Mouse (Mus musculus) bone marrow macrophage, adult 2 months (primary cell): Measurements from ENCODE around the gene Acap1. TPM values are rescaled to one million over a fixed set of nuclear protein-coding genes. Genes with fewer than 3 reads are reported as not detected.

Experiments
- H3K27ac ChIP-seq: 2 replicates; pipeline ENCODE4 v1.5.1; 2012; ENCODE audit warnings: low read depth, low read length; ENCODE audit not compliant: insufficient read depth
- H3K4me1 ChIP-seq: 2 replicates; pipeline ENCODE4 v1.6.1; 2012; ENCODE audit warnings: low read length; ENCODE audit not compliant: control insufficient read depth, insufficient read depth
- H3K4me3 ChIP-seq: 2 replicates; pipeline ENCODE4 v1.5.1; 2012; ENCODE audit warnings: mild to moderate bottlenecking, low read length, moderate library complexity; ENCODE audit not compliant: insufficient read depth
- CTCF ChIP-seq: IDR thresholded peaks from 2 replicates; pipeline ENCODE4 v1.5.1; 2012; ENCODE audit warnings: low read depth, mild to moderate bottlenecking, low read length, moderate library complexity
- POLR2A ChIP-seq: IDR thresholded peaks from 2 replicates; pipeline ENCODE4 v1.6.1; 2012; ENCODE audit warnings: mild to moderate bottlenecking, low read depth, low read length, borderline replicate concordance
- polyA plus RNA-seq: library from polyadenylated mRNA; stranded (reverse); fragments of >200 nt; gene quantifications from 2 replicates; pipeline ENCODE4 v1.2.4, GENCODE M21; 2012; ENCODE audit not compliant: missing spikeins, insufficient read depth, insufficient read length

Gene Acap1
- polyA plus RNA-seq, 1 experiment, result 0.66 TPM

- Histone ChIP-seq H3K4me3 (no peak overlapping the region), H3K4me1 (peaks cover 11% of the 10 kb centered on the region), H3K27ac (no peak overlapping the region)
- TF ChIP-seq CTCF, result no peak
- no peak for TF ChIP-seq POLR2A
Measured at GRCm38 (mm10) chr11:69884240-69884639, 11.1 kb downstream of the Acap1 start.

- peaks cover 11% of the 10 kb centered on the region for H3K4me1 ChIP-seq
- H3K27ac ChIP-seq, result no peak overlapping the region
- H3K4me3 ChIP-seq, result no peak overlapping the region
- TF ChIP-seq POLR2A (no peak), CTCF (no peak)
Measured at GRCm38 (mm10) chr11:69883527-69884151, 11.7 kb downstream of the Acap1 start.

- Histone ChIP-seq H3K4me1 (peaks cover 11% of the 10 kb centered on the region), H3K27ac (no peak overlapping the region), H3K4me3 (no peak overlapping the region)
- TF ChIP-seq CTCF, result peak; percentile 36
- TF ChIP-seq POLR2A, result no peak
Measured at GRCm38 (mm10) chr11:69883066-69883465, 12.3 kb downstream of the Acap1 start.

GRCm38 (mm10) chr11:69881787-69882670, 13.3 kb downstream of the Acap1 start:
- Histone ChIP-seq H3K4me3 (peak overlapping the region; percentile 62), H3K27ac (no peak overlapping the region), H3K4me1 (peaks cover 11% of the 10 kb centered on the region)
- no peak for TF ChIP-seq POLR2A
- TF ChIP-seq CTCF, result no peak

- TF ChIP-seq POLR2A, result no peak
- 0 out of 2 replicates have a peak, but pooled peaks have one; percentile 15 for TF ChIP-seq CTCF
- H3K4me3 ChIP-seq, result peak within 1 kb of the TSS; percentile 62
- H3K4me1 ChIP-seq, result peaks cover 11% of the 10 kb centered on the region
- H3K27ac ChIP-seq, result peak within 1 kb of the TSS; percentile 34
Measured at GRCm38 (mm10) chr11:69880853-69881603, 14.3 kb downstream of the Acap1 start, which contains the start of gene Kctd11. Gene Kctd11, minus strand, starts transcription at chr11:69881406.

- peak overlapping the region; percentile 62 for H3K4me3 ChIP-seq
- H3K27ac ChIP-seq, result peak overlapping the region; percentile 26
- peaks cover 11% of the 10 kb centered on the region for H3K4me1 ChIP-seq
- TF ChIP-seq POLR2A (no peak), CTCF (0 out of 2 replicates have a peak, but pooled peaks have one; percentile 10)
Measured at GRCm38 (mm10) chr11:69880506-69880852, 14.9 kb downstream of the Acap1 start.

- Histone ChIP-seq H3K4me1 (peaks cover 11% of the 10 kb centered on the region), H3K27ac (no peak overlapping the region), H3K4me3 (no peak overlapping the region)
- TF ChIP-seq POLR2A (no peak), CTCF (no peak)
Measured at GRCm38 (mm10) chr11:69879711-69880110, 15.6 kb downstream of the Acap1 start.

- no peak overlapping the region for H3K4me3 ChIP-seq
- peaks cover 8% of the 10 kb centered on the region for H3K4me1 ChIP-seq
- no peak overlapping the region for H3K27ac ChIP-seq
- TF ChIP-seq CTCF (no peak), POLR2A (no peak)
Measured at GRCm38 (mm10) chr11:69878952-69879351, 16.4 kb downstream of the Acap1 start.

- no peak for TF ChIP-seq POLR2A
- no peak for TF ChIP-seq CTCF
- Histone ChIP-seq H3K27ac (no peak overlapping the region), H3K4me1 (peaks cover 8% of the 10 kb centered on the region)
Measured at GRCm38 (mm10) chr11:69878399-69878798, 16.9 kb downstream of the Acap1 start.

GRCm38 (mm10) chr11:69877878-69878277, 17.5 kb downstream of the Acap1 start, which contains the start of gene Tmem95:
Gene Tmem95, minus strand, starts transcription at chr11:69878018.
- Histone ChIP-seq H3K27ac (no peak within 1 kb of the TSS), H3K4me1 (peaks cover 8% of the 10 kb centered on the region), H3K4me3 (no peak within 1 kb of the TSS)
- no peak for TF ChIP-seq POLR2A
- no peak for TF ChIP-seq CTCF

More at GRCm38 (mm10) chr11:69878399-69878798, 16.9 kb downstream of the Acap1 start:
- H3K4me3 ChIP-seq, result no peak overlapping the region
